Mouse (Mus musculus) MEL (cell line): ENCODE measurements around the gene Gdpd3. TPM values are rescaled to one million over a fixed set of nuclear protein-coding genes. Genes with fewer than 3 reads are reported as not detected.

ENCODE experiments used
- DNase-seq: peaks from one replicate; pipeline ENCODE4 v3.0.0; 2011; ENCODE audit warnings: low read depth, low spot score
- H3K27ac ChIP-seq: 2 replicates; pipeline ENCODE4 v1.5.1; 2012; ENCODE audit warnings: low read depth, mild to moderate bottlenecking, control low read depth, low read length, moderate library complexity; ENCODE audit not compliant: control insufficient read depth
- H3K27me3 ChIP-seq, 2 experiments: fragments of 150-350 bp in 1 of 2; sonication (generic) in 1 of 2; 2 replicates each; pipeline ENCODE4 v1.6.1; 2012; ENCODE audit warnings: low read length in 2 of 2, mild to moderate bottlenecking in 2 of 2, improper control_type of control experiment in 1 of 2, moderate library complexity in 1 of 2; ENCODE audit not compliant: insufficient read depth in 2 of 2, control insufficient read depth in 1 of 2
- H3K36me3 ChIP-seq, 2 experiments: 2 replicates each; pipeline ENCODE4 v1.6.1; 2012 to 2014; ENCODE audit warnings: low read length in 2 of 2, improper control_type of control experiment in 1 of 2, inconsistent platforms in 1 of 2, mild to moderate bottlenecking in 1 of 2; ENCODE audit not compliant: insufficient read depth in 2 of 2, control insufficient read depth in 1 of 2
- H3K4me1 ChIP-seq, 2 experiments: fragments of 150-350 bp in 1 of 2; sonication (generic) in 1 of 2; 2 replicates each; pipeline ENCODE4 v1.6.1; 2012; ENCODE audit warnings: low read length in 2 of 2, improper control_type of control experiment in 1 of 2, mild to moderate bottlenecking in 1 of 2; ENCODE audit not compliant: insufficient read depth in 2 of 2, control insufficient read depth in 1 of 2
- H3K4me3 ChIP-seq, 2 experiments: fragments of 150-350 bp in 1 of 2; sonication (generic) in 1 of 2; 2 replicates each; pipeline ENCODE4 v1.5.1; 2012; ENCODE audit warnings: low read depth in 2 of 2, low read length in 2 of 2, mild to moderate bottlenecking in 2 of 2, moderate library complexity in 2 of 2, control low read depth in 1 of 2, improper control_type of control experiment in 1 of 2; ENCODE audit not compliant: control insufficient read depth in 1 of 2, insufficient read depth in 1 of 2
- H3K79me2 ChIP-seq: 2 replicates; pipeline ENCODE4 v1.6.1; 2012; ENCODE audit warnings: mild to moderate bottlenecking, low read length, moderate library complexity; ENCODE audit not compliant: control insufficient read depth, poor library complexity, insufficient read depth
- H3K9ac ChIP-seq: 2 replicates; pipeline ENCODE4 v1.6.1; 2012; ENCODE audit warnings: low read depth, mild to moderate bottlenecking, control low read depth, low read length, moderate library complexity; ENCODE audit not compliant: control insufficient read depth, poor library complexity, severe bottlenecking
- H3K9me3 ChIP-seq: fragments of 150-350 bp; sonication (generic); replicated peaks from 2 replicates; pipeline ENCODE4 v1.6.1; 2012; ENCODE audit warnings: mild to moderate bottlenecking, low read length, improper control_type of control experiment, moderate library complexity; ENCODE audit not compliant: insufficient read depth
- BHLHE40 ChIP-seq: IDR thresholded peaks from 2 replicates; pipeline ENCODE4 v1.6.1; 2012; ENCODE audit warnings: low read depth, mild to moderate bottlenecking, inconsistent platforms, low read length, improper control_type of control experiment, borderline replicate concordance
- CHD1 ChIP-seq: IDR thresholded peaks from 2 replicates; pipeline ENCODE4 v1.6.1; 2012; ENCODE audit warnings: low read depth, mild to moderate bottlenecking, inconsistent platforms, low read length, improper control_type of control experiment
- CTCF ChIP-seq, 3 experiments: IDR thresholded peaks in 2 of 3; conservative IDR thresholded peaks in 1 of 3; 2 replicates each; pipeline ENCODE4 v1.5.1; 2011 to 2012; ENCODE audit warnings: low read length in 3 of 3, low read depth in 2 of 3, mild to moderate bottlenecking in 2 of 3, improper control_type of control experiment in 1 of 3, inconsistent platforms in 1 of 3, mixed read lengths in 1 of 3, moderate library complexity in 1 of 3; ENCODE audit not compliant: control insufficient read depth in 1 of 3, insufficient read depth in 1 of 3, poor library complexity in 1 of 3, severe bottlenecking in 1 of 3
- E2F4 ChIP-seq: IDR thresholded peaks from 2 replicates; pipeline ENCODE4 v1.6.1; 2011; ENCODE audit warnings: low read depth, low read length, improper control_type of control experiment, borderline replicate concordance
- ELF1 ChIP-seq: IDR thresholded peaks from 2 replicates; pipeline ENCODE4 v1.6.1; 2014; ENCODE audit warnings: low read depth, mild to moderate bottlenecking, inconsistent platforms, low read length, improper control_type of control experiment, moderate library complexity
- EP300 ChIP-seq, 2 experiments: IDR thresholded peaks; 2 replicates each; pipeline ENCODE4 v1.6.1; 2011; ENCODE audit warnings: improper control_type of control experiment in 2 of 2, low read length in 2 of 2, low read depth in 1 of 2, mild to moderate bottlenecking in 1 of 2
- ETS1 ChIP-seq: IDR thresholded peaks from 2 replicates; pipeline ENCODE4 v1.6.1; 2012; ENCODE audit warnings: low read depth, mild to moderate bottlenecking, inconsistent platforms, low read length, improper control_type of control experiment, moderate library complexity
- GABPA ChIP-seq: IDR thresholded peaks from 2 replicates; pipeline ENCODE4 v1.6.1; 2012; ENCODE audit warnings: low read depth, mild to moderate bottlenecking, inconsistent platforms, low read length, improper control_type of control experiment, moderate library complexity
- GATA1 ChIP-seq: IDR thresholded peaks from 2 replicates; pipeline ENCODE4 v1.6.1; 2011; ENCODE audit warnings: low read depth, low read length, improper control_type of control experiment
- HCFC1 ChIP-seq: IDR thresholded peaks from 2 replicates; pipeline ENCODE4 v1.6.1; 2012; ENCODE audit warnings: low read depth, mild to moderate bottlenecking, inconsistent platforms, low read length, improper control_type of control experiment, moderate library complexity
- JUND ChIP-seq: IDR thresholded peaks from 2 replicates; pipeline ENCODE4 v1.6.1; 2011; ENCODE audit warnings: low read depth, mild to moderate bottlenecking, improper control_type of control experiment, low read length
- MAFK ChIP-seq: IDR thresholded peaks from 2 replicates; pipeline ENCODE4 v1.6.1; 2011; ENCODE audit warnings: low read depth, mild to moderate bottlenecking, low read length, improper control_type of control experiment, borderline replicate concordance
- MAX ChIP-seq: IDR thresholded peaks from 2 replicates; pipeline ENCODE4 v1.6.1; 2011; ENCODE audit warnings: low read length, improper control_type of control experiment
- MAZ ChIP-seq: IDR thresholded peaks from 2 replicates; pipeline ENCODE4 v1.6.1; 2012; ENCODE audit warnings: low read depth, mild to moderate bottlenecking, inconsistent platforms, low read length, improper control_type of control experiment
- MXI1 ChIP-seq: IDR thresholded peaks from 2 replicates; pipeline ENCODE4 v1.6.1; 2011; ENCODE audit warnings: mild to moderate bottlenecking, low read depth, low read length, improper control_type of control experiment
- MYB ChIP-seq: IDR thresholded peaks from 2 replicates; pipeline ENCODE4 v1.6.1; 2011; ENCODE audit warnings: mild to moderate bottlenecking, low read depth, low read length, improper control_type of control experiment
- MYC ChIP-seq: IDR thresholded peaks from 2 replicates; pipeline ENCODE4 v1.6.1; 2011; ENCODE audit warnings: low read depth, mild to moderate bottlenecking, low read length, improper control_type of control experiment, moderate library complexity
- NRF1 ChIP-seq: IDR thresholded peaks from 2 replicates; pipeline ENCODE4 v1.6.1; 2014; ENCODE audit warnings: low read depth, mild to moderate bottlenecking, inconsistent platforms, low read length, improper control_type of control experiment, moderate library complexity; ENCODE audit not compliant: poor library complexity, insufficient read depth, severe bottlenecking
- POLR2A ChIP-seq, 2 experiments: IDR thresholded peaks; 2 replicates each; pipeline ENCODE4 v1.6.1; 2011 to 2012; ENCODE audit warnings: low read length in 2 of 2, mild to moderate bottlenecking in 2 of 2, control low read depth in 1 of 2, improper control_type of control experiment in 1 of 2, low read depth in 1 of 2, moderate library complexity in 1 of 2; ENCODE audit not compliant: control insufficient read depth in 1 of 2, insufficient read depth in 1 of 2, poor library complexity in 1 of 2
- POLR2AphosphoS5 ChIP-seq: IDR thresholded peaks from 2 replicates; pipeline ENCODE4 v1.6.1; 2012; ENCODE audit warnings: low read depth, borderline replicate concordance, mild to moderate bottlenecking, inconsistent platforms, low read length, moderate library complexity, mixed read lengths
- RAD21 ChIP-seq: IDR thresholded peaks from 2 replicates; pipeline ENCODE4 v1.6.1; 2011; ENCODE audit warnings: mild to moderate bottlenecking, low read depth, low read length, improper control_type of control experiment
- RCOR1 ChIP-seq: IDR thresholded peaks from 2 replicates; pipeline ENCODE4 v1.6.1; 2012; ENCODE audit warnings: low read depth, mild to moderate bottlenecking, inconsistent platforms, low read length, improper control_type of control experiment
- SIN3A ChIP-seq: IDR thresholded peaks from 2 replicates; pipeline ENCODE4 v1.6.1; 2012; ENCODE audit warnings: low read length, improper control_type of control experiment, inconsistent platforms
- SMC3 ChIP-seq: IDR thresholded peaks from 2 replicates; pipeline ENCODE4 v1.6.1; 2011; ENCODE audit warnings: low read depth, low read length, improper control_type of control experiment
- TBP ChIP-seq: IDR thresholded peaks from 2 replicates; pipeline ENCODE4 v1.8.0; 2011; ENCODE audit warnings: low read depth, low read length, improper control_type of control experiment
- TCF12 ChIP-seq: IDR thresholded peaks from 2 replicates; pipeline ENCODE4 v1.6.1; 2014; ENCODE audit warnings: low read depth, mild to moderate bottlenecking, inconsistent platforms, low read length, improper control_type of control experiment, moderate library complexity
- UBTF ChIP-seq: IDR thresholded peaks from 2 replicates; pipeline ENCODE4 v1.6.1; 2012; ENCODE audit warnings: low read depth, mild to moderate bottlenecking, inconsistent platforms, low read length, improper control_type of control experiment, moderate library complexity, borderline replicate concordance; ENCODE audit not compliant: insufficient read depth
- USF1 ChIP-seq: IDR thresholded peaks from 2 replicates; pipeline ENCODE4 v1.6.1; 2014; ENCODE audit warnings: low read depth, mild to moderate bottlenecking, inconsistent platforms, low read length, improper control_type of control experiment, moderate library complexity
- USF2 ChIP-seq, 2 experiments: IDR thresholded peaks; 2 replicates each; pipeline ENCODE4 v1.6.1; 2011 to 2012; ENCODE audit warnings: improper control_type of control experiment in 2 of 2, low read length in 2 of 2, borderline replicate concordance in 1 of 2, inconsistent platforms in 1 of 2, low read depth in 1 of 2, mild to moderate bottlenecking in 1 of 2; ENCODE audit not compliant: insufficient read depth in 1 of 2
- ZKSCAN1 ChIP-seq: IDR thresholded peaks from 2 replicates; pipeline ENCODE4 v1.6.1; 2012; ENCODE audit warnings: low read depth, mild to moderate bottlenecking, inconsistent platforms, low read length, improper control_type of control experiment, moderate library complexity
- ZMIZ1 ChIP-seq: IDR thresholded peaks from 2 replicates; pipeline ENCODE4 v1.6.1; 2012; ENCODE audit warnings: low read depth, mild to moderate bottlenecking, inconsistent platforms, low read length, improper control_type of control experiment, moderate library complexity
- ZNF384 ChIP-seq: IDR thresholded peaks from 2 replicates; pipeline ENCODE4 v1.6.1; 2012; ENCODE audit warnings: low read depth, mild to moderate bottlenecking, inconsistent platforms, low read length, improper control_type of control experiment
- polyA plus RNA-seq, 2 experiments: library from polyadenylated mRNA; stranded (reverse) in 1 of 2; unstranded in 1 of 2; fragments of >175 nt in 1 of 2; fragments of >200 nt in 1 of 2; gene quantifications; 2 replicates each; pipeline versions ENCODE4 v1.2.1 to v1.2.4; 2012; ENCODE audit warnings: low replicate concordance in 2 of 2, low read depth in 1 of 2; ENCODE audit not compliant: insufficient read length in 2 of 2, insufficient read depth in 1 of 2, missing spikeins in 1 of 2
- total RNA-seq: library from RNA; depleted of rRNA; stranded (reverse); fragments of 300-350 nt; gene quantifications from 2 replicates; pipeline ENCODE4 v1.2.3, GENCODE M21; 2012

Gene Gdpd3
- total and polyA plus RNA-seq, 3 experiments, result 12.7 to 13.0 TPM; not detected in 1

DNA sequence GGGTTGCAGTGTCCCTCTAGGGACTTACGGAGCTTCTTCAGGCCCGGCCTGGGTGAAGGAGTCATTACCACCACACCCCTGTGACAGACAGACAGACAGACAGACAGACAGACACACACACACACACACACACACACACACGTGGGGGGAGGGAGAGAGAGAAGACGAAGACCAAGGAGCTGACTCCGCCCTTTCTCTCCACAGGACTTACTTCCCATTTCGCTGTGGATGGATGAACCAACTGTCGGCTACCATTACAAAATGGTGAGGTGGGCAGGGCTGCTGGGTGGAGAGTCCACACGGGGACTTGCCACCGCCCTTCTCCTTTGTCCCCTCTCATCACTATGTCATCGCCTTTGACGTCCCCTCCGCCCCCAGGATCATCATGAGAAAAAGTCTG, 4.7 kb downstream of the Gdpd3 start:
- H3K36me3 ChIP-seq, result peaks cover 0 to 12% of the 10 kb centered on the region in 2 experiments; a peak in 2 of 4 replicates

DNA sequence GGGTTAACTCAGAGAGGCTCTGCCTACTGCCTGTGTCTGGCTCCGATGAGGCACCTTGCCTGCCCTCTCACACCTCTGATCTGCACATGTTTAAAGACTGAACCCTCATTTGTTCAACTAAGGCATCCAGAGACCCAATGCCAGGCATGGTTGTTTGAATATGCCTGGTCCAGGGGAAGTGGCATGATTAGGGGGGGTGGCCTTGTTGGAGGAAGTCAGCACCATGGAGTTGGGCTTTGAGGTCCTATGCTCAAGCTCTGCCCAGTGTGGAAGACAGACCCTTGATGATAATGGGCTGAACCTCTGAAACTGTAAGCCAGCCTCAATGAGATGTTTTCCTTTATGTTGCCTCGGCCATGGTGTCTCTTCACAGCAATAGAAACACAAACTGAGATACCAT, 7.2 kb downstream of the Gdpd3 start:
- TF ChIP-seq UBTF, result no peak
- TF ChIP-seq MYC, result no peak
- TF ChIP-seq MAX, result no peak
- no peak for TF ChIP-seq CTCF (IDR thresholded peaks at IDR 0.05 in 2 of 3, conservative IDR thresholded peaks at IDR 0.05 in 1 of 3; ENCODE audit: control insufficient read depth in 1 of 3, insufficient read depth in 1 of 3, low read depth in 2 of 3, low read length in 3 of 3, poor library complexity in 1 of 3, severe bottlenecking in 1 of 3)
- no peak for TF ChIP-seq NRF1
- TF ChIP-seq BHLHE40, result no peak
- TF ChIP-seq SIN3A, result no peak
- no peak for TF ChIP-seq MAFK
- no peak for TF ChIP-seq ELF1
- no peak for TF ChIP-seq ZKSCAN1
- TF ChIP-seq ZNF384, result no peak
- no peak for TF ChIP-seq POLR2AphosphoS5
- TF ChIP-seq RAD21, result no peak
- TF ChIP-seq GABPA, result no peak
- TF ChIP-seq USF2 (IDR thresholded peaks at IDR 0.05; ENCODE audit: borderline replicate concordance in 1 of 2, insufficient read depth in 1 of 2, low read depth in 1 of 2, low read length in 2 of 2), result no peak
- no peak for TF ChIP-seq JUND
- no peaks in the 10 kb centered on the region for H3K27me3 ChIP-seq
- peaks cover 0 to 16% of the 10 kb centered on the region in 2 experiments; a peak in 2 of 4 replicates for H3K36me3 ChIP-seq
- DNase-seq, result no peak
- H3K79me2 ChIP-seq, result no peaks in the 10 kb centered on the region; the same call in 1 of the 2 replicates
- no peak overlapping the region for H3K9ac ChIP-seq
- no peak overlapping the region for H3K4me3 ChIP-seq
- H3K4me1 ChIP-seq, result peaks cover 7 to 24% of the 10 kb centered on the region in 2 experiments
- no peaks in the 10 kb centered on the region for H3K9me3 ChIP-seq
- no peak overlapping the region for H3K27ac ChIP-seq

More for the DNA sequence above, 4.7 kb downstream of the Gdpd3 start:
- Histone ChIP-seq H3K4me1 (peaks cover 5 to 10% of the 10 kb centered on the region in 2 experiments; a peak in 2 of 4 replicates), H3K9me3 (no peaks in the 10 kb centered on the region), H3K27me3 (no peaks in the 10 kb centered on the region), H3K79me2 (no peaks in the 10 kb centered on the region), H3K9ac (peak overlapping the region; percentile 65), H3K27ac (peak overlapping the region; percentile 53), H3K4me3 (peak overlapping the region; percentile 70 to 75)
- peak; percentile 91 for DNase-seq
- no peak for TF ChIP-seq E2F4
- no peak for TF ChIP-seq NRF1
- peak; percentile 50 to 51; a peak in 2 of 4 replicates for TF ChIP-seq POLR2A (IDR thresholded peaks at IDR 0.05; ENCODE audit: control insufficient read depth in 1 of 2, insufficient read depth in 1 of 2, low read depth in 1 of 2, low read length in 2 of 2, poor library complexity in 1 of 2)
- TF ChIP-seq GATA1, result no peak
- 0 out of 2 replicates have a peak, but pooled peaks have one; percentile 31 for TF ChIP-seq MYC
- TF ChIP-seq POLR2AphosphoS5, result no peak
- TF ChIP-seq MAZ, result peak; percentile 77; the same call in 1 of the 2 replicates
- TF ChIP-seq RCOR1, result 0 out of 2 replicates have a peak, but pooled peaks have one; percentile 13
- peak; percentile 56; the same call in 1 of the 2 replicates for TF ChIP-seq MAX
- no peak for TF ChIP-seq ZMIZ1
- TF ChIP-seq HCFC1, result peak; percentile 37; the same call in 1 of the 2 replicates
- TF ChIP-seq MXI1, result 0 out of 2 replicates have a peak, but pooled peaks have one; percentile 30
- peak; percentile 40; the same call in 1 of the 2 replicates for TF ChIP-seq USF1
- TF ChIP-seq EP300 (IDR thresholded peaks at IDR 0.05; ENCODE audit: low read depth in 1 of 2, low read length in 2 of 2), result 0 out of 4 replicates have a peak, but pooled peaks have one; percentile 11 to 27
- TF ChIP-seq SIN3A, result no peak; the same call in 1 of the 2 replicates
- no peak for TF ChIP-seq JUND
- no peak; the same call in 1 of the 2 replicates for TF ChIP-seq MYB
- TF ChIP-seq TBP, result peak; percentile 35; the same call in 1 of the 2 replicates
- peak; percentile 44; the same call in 1 of the 2 replicates for TF ChIP-seq ETS1
- no peak for TF ChIP-seq SMC3
- no peak for TF ChIP-seq CHD1
- TF ChIP-seq TCF12, result 0 out of 2 replicates have a peak, but pooled peaks have one; percentile 29
